8 mouse cellular contexts compared by ENCODE assay signal in genomic region chr8:106647387-106647786, GRCm38 (mm10). TPM values are rescaled to one million over a fixed set of nuclear protein-coding genes. Genes with fewer than 3 reads are reported as not detected.
DNase-seq lines count a peak whose midpoint lies in the region; ATAC-seq and TF ChIP-seq lines count a peak whose summit lies in the region.

No protein-coding gene starts in this region.

- ATAC-seq in forebrain, embryonic 11.5 days (replicated peaks; ENCODE audit: low FRiP score): no peak
- ATAC-seq in forebrain, embryonic 13.5 days: no peak
- peak; percentile 67; the same call in 1 of the 2 replicates for ATAC-seq in erythroblast, adult 5-6 weeks (replicated peaks; ENCODE audit: low FRiP score, poor library complexity, severe bottlenecking)
- peak; percentile 24; the same call in 1 of the 2 replicates for ATAC-seq in stomach, embryonic 15.5 days (ENCODE audit: insufficient read depth, low FRiP score, low read depth)

- H3K9ac ChIP-seq in forebrain, embryonic 11.5 days (ENCODE audit: low read length): no peak overlapping the region
- H3K9ac ChIP-seq in forebrain, embryonic 13.5 days: no peak overlapping the region
- H3K9ac ChIP-seq in stomach, embryonic 15.5 days: no peak overlapping the region

- H3K36me3 ChIP-seq in forebrain, embryonic 11.5 days (ENCODE audit: control insufficient read depth, insufficient read depth, low read length): no peaks in the 10 kb centered on the region
- no peaks in the 10 kb centered on the region for H3K36me3 ChIP-seq in forebrain, embryonic 13.5 days (ENCODE audit: poor library complexity, severe bottlenecking)
- H3K36me3 ChIP-seq in stomach, embryonic 15.5 days: no peaks in the 10 kb centered on the region

- intact Hi-C loops in left cerebral cortex, postnatal 10 days (cut with DNase I): loop anchor here (2.0 to 5.0 kb wide), 2 partner anchors 85 to 215 kb away; no protein-coding TSS in a partner anchor

- H3K9me3 ChIP-seq in forebrain, embryonic 11.5 days (ENCODE audit: control insufficient read depth, low read length): no peaks in the 10 kb centered on the region
- H3K9me3 ChIP-seq in forebrain, embryonic 13.5 days (replicated peaks): no peaks in the 10 kb centered on the region
- no peaks in the 10 kb centered on the region for H3K9me3 ChIP-seq in stomach, embryonic 15.5 days

- no peak for TF ChIP-seq POLR2A in brain, embryonic 14.5 days (IDR thresholded peaks at IDR 0.05; ENCODE audit: borderline replicate concordance, extremely low read depth, insufficient read depth, insufficient read length, poor library complexity, severe bottlenecking)

- 39% methylated on average over 2 of the region's 2 CpGs for WGBS in forebrain, embryonic 11.5 days
- WGBS in forebrain, embryonic 13.5 days: 47% methylated on average over 2 of the region's 2 CpGs
- 26% methylated on average over 2 of the region's 2 CpGs for WGBS in stomach, embryonic 15.5 days

- H3K4me2 ChIP-seq in forebrain, embryonic 11.5 days (ENCODE audit: low read depth, low read length, severe bottlenecking): no peak overlapping the region
- H3K4me2 ChIP-seq in forebrain, embryonic 13.5 days: no peak overlapping the region
- peak overlapping the region; percentile 22; the same call in 1 of the 2 replicates for H3K4me2 ChIP-seq in stomach, embryonic 15.5 days

- H3K4me1 ChIP-seq in forebrain, embryonic 11.5 days (replicated peaks; ENCODE audit: control insufficient read depth, insufficient read depth, low read length): no peaks in the 10 kb centered on the region
- no peaks in the 10 kb centered on the region for H3K4me1 ChIP-seq in forebrain, embryonic 13.5 days
- H3K4me1 ChIP-seq in stomach, embryonic 15.5 days: peaks cover 3% of the 10 kb centered on the region; the same call in 1 of the 2 replicates

- no peak overlapping the region for H3K4me3 ChIP-seq in forebrain, embryonic 11.5 days (ENCODE audit: low read depth, low read length)
- no peak overlapping the region for H3K4me3 ChIP-seq in forebrain, embryonic 13.5 days
- no peak overlapping the region for H3K4me3 ChIP-seq in stomach, embryonic 15.5 days (replicated peaks)

- peak; percentile 84 for DNase-seq in forebrain, embryonic 11.5 days (ENCODE audit: low spot score)
- peak; percentile 82 for DNase-seq in brain, embryonic 14.5 days (ENCODE audit: low read depth)
- peak; percentile 72 for DNase-seq in hindlimb bud, embryonic 11.5 days (ENCODE audit: extremely low spot score, low read depth, low spot score)
- DNase-seq in left cerebral cortex, postnatal 10 days (ENCODE audit: extremely low spot score in 1 of 2, low spot score in 2 of 2): peak; percentile 61 to 64
- peak; percentile 18 to 52 for DNase-seq in monocyte, adult 2 months (ENCODE audit: low read depth in 1 of 2, low spot score in 2 of 2)

- H3K27me3 ChIP-seq in forebrain, embryonic 11.5 days (ENCODE audit: control insufficient read depth, insufficient read depth, low read length): no peaks in the 10 kb centered on the region
- H3K27me3 ChIP-seq in forebrain, embryonic 13.5 days: no peaks in the 10 kb centered on the region
- H3K27me3 ChIP-seq in stomach, embryonic 15.5 days (replicated peaks): no peaks in the 10 kb centered on the region

- H3K27ac ChIP-seq in forebrain, embryonic 11.5 days (ENCODE audit: low read depth, low read length): no peak overlapping the region
- no peak overlapping the region for H3K27ac ChIP-seq in forebrain, embryonic 13.5 days
- peak overlapping the region; percentile 86 for H3K27ac ChIP-seq in stomach, embryonic 15.5 days

- peak; percentile 79; the same call in 1 of the 2 replicates for TF ChIP-seq CTCF in brain, embryonic 14.5 days (IDR thresholded peaks at IDR 0.05; ENCODE audit: borderline replicate concordance, extremely low read depth, insufficient read depth, insufficient read length)

RNA-seq across cellular contexts. Expression of gene Tango6, which starts 35.5 kb away (rescaled TPM):
- polyA plus RNA-seq in forebrain, embryonic 11.5 days (2014; fragmentation: Nextera tagmentation; extraction: Ambion mirVana): 10.6 and 12.4 TPM in 2 replicates
- 6.0 and 7.3 TPM in 2 replicates for polyA plus RNA-seq in forebrain, embryonic 13.5 days (2015; fragmentation: Nextera tagmentation; extraction: Ambion mirVana)
- 3.8 and 5.2 TPM in 2 replicates for polyA plus RNA-seq in brain, embryonic 14.5 days (2012; rRNA removed)
- 0.84 and 3.5 TPM in 2 replicates for total RNA-seq in erythroblast, adult 5-6 weeks (2015; ENCODE audit: low replicate concordance)
- total RNA-seq in erythroblast, adult 5-6 weeks (2017; ENCODE audit: low replicate concordance): 0.42 and 2.0 TPM in 2 replicates
- total RNA-seq in left cerebral cortex, postnatal 10 days (2021): 1 to 10 TPM; 6.1 to 6.8 TPM
- 7.8 and 9.5 TPM in 2 replicates for polyA plus RNA-seq in stomach, embryonic 15.5 days (2015; fragmentation: Nextera tagmentation; extraction: Ambion mirVana)

RNA-seq across cellular contexts. Expression of gene Cdh1, which starts 44.2 kb away (rescaled TPM):
- 5.1 and 5.7 TPM in 2 replicates for polyA plus RNA-seq in forebrain, embryonic 11.5 days (2014; fragmentation: Nextera tagmentation; extraction: Ambion mirVana)
- polyA plus RNA-seq in forebrain, embryonic 13.5 days (2015; fragmentation: Nextera tagmentation; extraction: Ambion mirVana): 0.53 and 0.58 TPM in 2 replicates
- 3.1 and 4.3 TPM in 2 replicates for polyA plus RNA-seq in brain, embryonic 14.5 days (2012; rRNA removed)
- total RNA-seq in erythroblast, adult 5-6 weeks (2015; ENCODE audit: low replicate concordance): 0.96 and 2.9 TPM in 2 replicates
- 0.84 and 1.2 TPM in 2 replicates for total RNA-seq in erythroblast, adult 5-6 weeks (2017; ENCODE audit: low replicate concordance)
- total RNA-seq in left cerebral cortex, postnatal 10 days (2021): 1 to 10 TPM; 2.6 to 3.1 TPM
- 163 and 189 TPM in 2 replicates for polyA plus RNA-seq in stomach, embryonic 15.5 days (2015; fragmentation: Nextera tagmentation; extraction: Ambion mirVana)

Comparison
In these comparisons a context has a peak if more than half of its experiments do, and no peak if none do; other contexts are left out.
1. ATAC-seq: peak in erythroblast, adult 5-6 weeks (single experiment) and stomach, embryonic 15.5 days (single experiment); none in forebrain, embryonic 11.5 days (single experiment) and forebrain, embryonic 13.5 days (single experiment).
2. RNA of gene Cdh1, which starts 44.2 kb away (polyA plus RNA-seq): 163 to 189 TPM in stomach, embryonic 15.5 days; 5.1 to 5.7 TPM in forebrain, embryonic 11.5 days, 3.1 to 4.3 TPM in brain, embryonic 14.5 days and 0.53 to 0.58 TPM in forebrain, embryonic 13.5 days; every median in the first group is over 10 times any median in the second.
3. Peak in every context shown above with its lines, with median percentiles within 50 percentile points of each other: DNase-seq.